36 mouse cellular contexts compared by ENCODE assay signal in genomic region chr9:48947565-48947964, GRCm38 (mm10). TPM values are rescaled to one million over a fixed set of nuclear protein-coding genes. Genes with fewer than 3 reads are reported as not detected.
"Had no signal": no experiment of that assay in that cellular context is flagged by ENCODE, and none has a peak within 500 bp of the region (broad histone marks: within the 10 kb centered on the region; RNA-seq: fewer than 3 reads in every experiment).

No protein-coding gene starts in this region.

- H3K4me1 ChIP-seq: embryonic facial prominence, embryonic 10.5 days; embryonic facial prominence, embryonic 12.5 days; embryonic facial prominence, embryonic 13.5 days; embryonic facial prominence, embryonic 15.5 days; forebrain, embryonic 12.5 days had no signal

- H3K27ac ChIP-seq: embryonic facial prominence, embryonic 10.5 days; embryonic facial prominence, embryonic 12.5 days; embryonic facial prominence, embryonic 13.5 days; embryonic facial prominence, embryonic 15.5 days; forebrain, embryonic 10.5 days; forebrain, embryonic 12.5 days; forebrain, embryonic 13.5 days; forebrain, embryonic 15.5 days; gastrocnemius, adult 2 months; heart, adult 2 months; heart, embryonic 10.5 days had no signal

- DNase-seq: cerebellum, adult 9-10 months; cerebellum, adult 9-11 months; cerebellum, postnatal 14 days; cerebellum, postnatal 25 days; cerebellum, postnatal 36 days; embryo, embryonic 11 days; forebrain, postnatal 0 days; gastrocnemius, adult 2 months; gastrocnemius, postnatal 10 days; gastrocnemius, postnatal 14 days; gastrocnemius, postnatal 25 days; gastrocnemius, postnatal 36 days; heart, adult 11 months; heart, adult 18-20 months; heart, adult 2 months had no signal

- H3K9ac ChIP-seq: embryonic facial prominence, embryonic 12.5 days; embryonic facial prominence, embryonic 13.5 days; embryonic facial prominence, embryonic 15.5 days; forebrain, embryonic 12.5 days; forebrain, embryonic 13.5 days; forebrain, embryonic 15.5 days; forebrain, postnatal 0 days had no signal

- H3K4me2 ChIP-seq: embryonic facial prominence, embryonic 12.5 days; embryonic facial prominence, embryonic 13.5 days; embryonic facial prominence, embryonic 15.5 days; forebrain, embryonic 12.5 days; forebrain, embryonic 13.5 days; forebrain, embryonic 15.5 days had no signal

- H3K4me3 ChIP-seq: embryonic facial prominence, embryonic 10.5 days; embryonic facial prominence, embryonic 12.5 days; embryonic facial prominence, embryonic 13.5 days; embryonic facial prominence, embryonic 15.5 days; erythroblast, embryonic 14.5 days; forebrain, embryonic 10.5 days; forebrain, embryonic 12.5 days; forebrain, embryonic 13.5 days; forebrain, embryonic 15.5 days; gastrocnemius, adult 2 months; heart, adult 2 months; heart, embryonic 10.5 days had no signal

- H3K27me3 ChIP-seq: embryonic facial prominence, embryonic 12.5 days; embryonic facial prominence, embryonic 13.5 days; embryonic facial prominence, embryonic 15.5 days; forebrain, embryonic 13.5 days; forebrain, embryonic 15.5 days had no signal

- H3K36me3 ChIP-seq: embryonic facial prominence, embryonic 10.5 days; embryonic facial prominence, embryonic 12.5 days; embryonic facial prominence, embryonic 13.5 days; embryonic facial prominence, embryonic 15.5 days; forebrain, embryonic 10.5 days; forebrain, embryonic 12.5 days; forebrain, embryonic 15.5 days; heart, embryonic 10.5 days had no signal

- ATAC-seq: forebrain, embryonic 13.5 days; forebrain, embryonic 14.5 days; forebrain, embryonic 15.5 days; forebrain, embryonic 16.5 days; forebrain, postnatal 0 days had no signal

- H3K9me3 ChIP-seq: embryonic facial prominence, embryonic 10.5 days; embryonic facial prominence, embryonic 12.5 days; embryonic facial prominence, embryonic 13.5 days; embryonic facial prominence, embryonic 15.5 days; forebrain, embryonic 10.5 days; forebrain, embryonic 12.5 days; forebrain, embryonic 13.5 days; forebrain, embryonic 15.5 days; heart, embryonic 10.5 days had no signal

RNA-seq across cellular contexts. Expression of gene Htr3b, which starts 17.2 kb away (rescaled TPM):
- total RNA-seq: common myeloid progenitor, adult 5-6 weeks; gastrocnemius, adult 18-20 months; gastrocnemius, adult 2 months; gastrocnemius, adult 8-10 months; gastrocnemius, postnatal 10 days; gastrocnemius, postnatal 14 days; gastrocnemius, postnatal 25 days; gastrocnemius, postnatal 36 days; gastrocnemius, postnatal 4 days; granulocyte monocyte progenitor cell, adult 5-6 weeks; heart, adult 18-20 months; heart, adult 2 months; heart, adult 8-10 months had no signal
- polyA plus RNA-seq: cortical plate, adult 2 months; erythroblast, embryonic 14.5 days; forebrain, embryonic 12.5 days; forebrain, embryonic 13.5 days; forebrain, embryonic 14.5 days; forebrain, embryonic 15.5 days; forebrain, embryonic 16.5 days; forebrain, postnatal 0 days; frontal cortex, adult 2 months; gonadal fat pad, adult 2 months; heart, embryonic 10.5 days had no signal

RNA-seq across cellular contexts. Expression of gene Htr3a, which starts 36.7 kb away (rescaled TPM):
- total RNA-seq: common myeloid progenitor, adult 5-6 weeks; gastrocnemius, adult 18-20 months; gastrocnemius, adult 2 months; gastrocnemius, adult 8-10 months; gastrocnemius, postnatal 10 days; gastrocnemius, postnatal 14 days; gastrocnemius, postnatal 25 days; gastrocnemius, postnatal 36 days; gastrocnemius, postnatal 4 days; granulocyte monocyte progenitor cell, adult 5-6 weeks had no signal
- polyA plus RNA-seq: gonadal fat pad, adult 2 months had no signal
